Mouse (Mus musculus): ENCODE measurements around the gene Ndst4.

Ndst4 gene

DNA sequence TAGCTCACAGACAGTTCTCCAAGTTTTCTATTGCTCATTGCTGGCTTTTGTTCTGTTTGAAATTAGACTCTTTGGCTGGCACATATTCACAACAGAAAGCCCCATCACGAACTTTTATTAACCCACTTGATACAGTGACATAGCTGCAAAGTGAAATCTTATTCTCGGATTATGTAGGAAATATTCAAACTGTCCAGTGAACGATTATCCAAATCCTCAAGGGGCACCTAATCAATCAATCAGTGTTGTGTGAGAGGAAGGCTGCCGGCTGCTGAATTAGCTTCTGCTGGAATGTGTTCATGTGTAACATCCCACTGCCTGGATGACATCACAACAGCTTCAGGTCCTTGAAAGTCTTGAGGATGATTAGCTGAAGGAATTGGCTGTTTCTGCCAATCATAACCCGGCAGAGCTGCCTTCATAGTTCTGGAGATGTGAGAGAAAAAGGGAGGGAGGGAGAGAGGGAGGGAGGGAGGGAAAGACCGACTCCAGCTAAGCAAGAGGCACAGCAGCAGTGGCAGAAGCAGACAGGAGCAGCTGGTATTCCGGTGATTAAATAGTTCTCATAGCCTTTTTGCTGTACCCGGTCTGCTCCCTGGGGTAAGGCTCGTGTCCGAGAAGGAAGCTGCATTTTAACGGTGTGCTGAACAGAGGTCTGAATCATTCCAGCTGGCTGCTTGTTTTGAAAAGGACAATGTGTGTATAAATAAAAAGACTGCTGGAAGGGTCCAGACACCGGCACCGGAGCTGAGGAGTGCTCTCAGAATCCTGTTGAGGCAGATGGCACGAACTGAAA lies at the start of gene Ndst4:
Ndst4 (plus strand) TSS at position 476 of the 796 bp plus-strand sequence.
- ChIA-PET CTCF (interaction anchor here in 1 of 4 experiments (0.7 kb wide), 1 partner anchor 187 kb away, joined by 4 read pairs; no protein-coding TSS in a partner anchor), POLR2A (no interaction called here)

DNA sequence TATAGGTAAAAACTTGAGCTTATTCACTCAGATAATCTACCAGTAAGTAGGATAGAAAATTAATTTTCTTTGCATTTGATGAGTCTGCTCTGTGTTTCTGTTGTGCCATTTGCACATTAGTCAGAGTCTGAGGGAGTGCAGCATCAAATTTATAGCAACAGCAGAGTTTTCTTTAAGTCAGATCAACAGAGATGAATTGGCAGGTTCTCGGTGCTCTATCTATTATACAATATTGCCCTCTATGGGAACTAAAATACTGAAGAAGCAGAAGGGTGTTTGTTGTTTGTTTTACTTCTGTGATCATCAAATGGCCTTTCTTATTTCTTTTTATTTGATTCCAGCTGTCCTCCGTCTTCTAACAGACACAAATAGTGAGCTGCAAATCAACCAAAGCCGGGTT lies 6.4 kb upstream of the Ndst4 start:
- POLR2A ChIA-PET: no interaction called here
- CTCF ChIA-PET: no interaction called here

DNA sequence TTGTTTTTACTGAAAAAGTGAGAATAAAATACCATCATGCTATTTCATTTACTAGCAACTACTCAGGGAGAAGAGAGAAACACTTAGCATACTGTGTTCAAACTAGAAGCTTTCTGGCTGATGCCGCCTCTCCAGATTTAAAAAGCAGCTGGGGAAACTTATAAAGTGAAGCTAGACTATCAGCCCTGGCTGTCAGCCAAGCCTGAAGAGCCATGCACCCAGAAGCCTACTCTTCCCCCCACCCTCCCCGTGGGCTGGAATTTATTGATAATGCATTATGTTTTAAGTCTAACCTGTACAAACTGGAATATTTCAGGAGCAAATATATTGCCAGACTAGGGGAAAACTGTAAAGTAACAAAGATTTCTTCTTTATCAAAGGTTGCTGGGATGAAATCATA lies 2.6 kb downstream of the Ndst4 start:
- ChIA-PET POLR2A (no interaction called here), CTCF (no interaction called here)

DNA sequence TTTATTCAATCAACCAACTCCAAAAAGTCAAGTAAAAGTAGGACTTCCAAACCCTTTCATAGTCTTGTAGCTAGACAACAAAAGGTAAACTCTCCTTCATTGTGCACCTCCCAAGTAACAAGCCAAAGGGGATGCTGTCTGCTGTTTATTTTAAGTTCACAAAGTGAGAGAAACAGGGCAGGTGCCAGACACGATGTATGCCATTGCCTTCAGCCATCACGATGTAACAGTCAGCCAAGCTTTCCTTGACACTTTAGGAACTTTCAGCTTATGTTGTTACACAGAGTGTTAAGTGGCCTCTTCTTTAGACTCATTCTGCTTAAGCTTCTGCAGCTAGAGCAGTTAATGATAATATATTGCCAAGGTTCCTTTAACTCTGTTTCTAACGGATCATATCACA lies 3.1 kb downstream of the Ndst4 start:
- POLR2A ChIA-PET: no interaction called here
- CTCF ChIA-PET: no interaction called here

DNA sequence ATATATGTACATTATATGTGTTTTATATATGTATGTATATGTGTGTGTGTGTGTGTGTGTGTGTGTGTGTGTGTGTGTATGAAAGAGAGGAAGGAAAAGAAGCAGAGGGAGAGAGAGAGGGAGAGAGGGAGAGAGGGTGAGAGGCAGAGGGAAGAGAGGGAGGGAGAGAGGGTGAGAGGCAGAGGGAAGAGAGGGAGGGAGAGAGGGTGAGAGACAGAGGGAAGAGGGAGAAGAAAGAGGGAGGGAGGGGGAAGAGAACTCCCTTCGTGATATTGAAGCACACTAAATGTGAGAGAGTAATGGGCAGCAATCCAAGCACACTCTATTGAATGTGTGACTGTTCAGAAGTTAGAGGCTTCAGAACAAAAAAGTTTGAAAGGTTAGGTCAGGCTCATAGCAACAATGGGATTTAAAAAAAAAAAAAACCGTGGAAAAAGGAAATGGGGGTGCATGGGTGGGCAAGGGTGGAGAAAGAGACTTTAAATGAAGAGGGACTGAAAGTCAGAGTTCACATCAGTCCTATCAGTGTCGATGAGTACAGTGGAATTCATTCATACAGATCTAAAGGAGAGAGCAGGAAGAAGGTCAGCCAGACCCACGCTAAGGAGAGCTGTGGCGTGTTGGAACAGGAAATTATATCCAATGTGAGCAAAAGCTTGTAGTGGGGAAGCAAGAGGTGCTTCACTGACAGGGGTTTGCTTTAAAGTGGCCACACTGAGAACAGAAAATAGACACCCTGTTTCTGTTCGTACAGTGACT lies 63.2 kb downstream of the Ndst4 start:
- ChIA-PET CTCF (no interaction called here), POLR2A (no interaction called here)

DNA sequence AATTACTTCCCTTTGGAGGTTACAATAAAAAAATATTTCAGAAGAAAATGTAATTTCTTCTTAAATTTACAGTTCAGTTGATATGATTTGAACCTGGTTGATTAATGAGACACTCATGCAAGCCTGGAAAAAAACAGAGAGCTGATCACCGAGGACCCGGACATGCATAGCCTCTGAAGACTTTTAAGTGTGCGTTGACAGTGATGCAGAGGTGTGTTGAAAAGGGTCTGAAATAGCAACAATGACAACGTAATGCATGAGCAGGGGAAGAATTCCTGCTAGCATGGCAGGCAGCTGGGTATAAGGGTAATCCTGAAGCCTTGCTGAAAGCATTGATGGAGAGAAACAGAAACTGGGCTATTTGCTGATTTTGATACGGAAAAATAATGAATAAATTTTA lies 106.2 kb downstream of the Ndst4 start:
- ChIA-PET POLR2A (no interaction called here), CTCF (no interaction called here)

DNA sequence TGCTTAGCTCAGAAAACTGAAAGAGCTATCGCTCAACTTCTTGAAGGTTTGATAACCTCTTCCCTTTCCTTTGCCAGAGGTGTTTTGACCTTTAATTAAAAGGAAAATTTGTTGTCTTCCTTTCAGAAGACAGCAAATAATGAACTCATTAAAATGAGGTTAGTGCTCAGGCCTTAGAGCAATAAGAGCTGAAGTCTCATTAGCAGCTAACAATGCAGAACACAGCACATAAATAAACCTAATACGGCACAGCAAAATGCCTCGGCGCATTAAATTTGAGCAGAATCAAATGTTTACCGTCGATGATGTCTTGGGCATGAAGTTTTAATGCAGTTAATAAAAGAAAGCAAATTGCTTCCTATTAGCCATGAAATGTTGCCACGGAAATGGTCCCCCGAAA lies 129.5 kb downstream of the Ndst4 start:
- POLR2A ChIA-PET: no interaction called here
- CTCF ChIA-PET: no interaction called here

DNA sequence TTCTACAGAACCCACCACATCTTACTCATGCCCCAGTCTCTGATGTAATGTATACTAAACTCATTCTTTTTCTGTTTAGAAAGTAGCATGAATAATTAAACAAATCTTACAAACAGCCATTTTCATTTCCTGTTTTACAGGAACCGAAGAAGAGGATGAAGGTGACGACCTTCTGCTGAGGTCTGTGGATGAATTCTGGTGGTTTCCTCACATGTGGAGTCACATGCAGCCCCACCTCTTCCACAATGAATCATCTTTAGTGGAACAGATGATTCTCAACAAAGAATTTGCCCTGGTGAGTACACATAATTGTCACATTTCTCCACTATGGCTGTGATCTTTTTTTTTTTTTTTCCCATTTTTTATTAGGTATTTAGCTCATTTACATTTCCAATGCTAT lies 166.7 kb downstream of the Ndst4 start:
- POLR2A ChIA-PET: no interaction called here
- CTCF ChIA-PET: no interaction called here

DNA sequence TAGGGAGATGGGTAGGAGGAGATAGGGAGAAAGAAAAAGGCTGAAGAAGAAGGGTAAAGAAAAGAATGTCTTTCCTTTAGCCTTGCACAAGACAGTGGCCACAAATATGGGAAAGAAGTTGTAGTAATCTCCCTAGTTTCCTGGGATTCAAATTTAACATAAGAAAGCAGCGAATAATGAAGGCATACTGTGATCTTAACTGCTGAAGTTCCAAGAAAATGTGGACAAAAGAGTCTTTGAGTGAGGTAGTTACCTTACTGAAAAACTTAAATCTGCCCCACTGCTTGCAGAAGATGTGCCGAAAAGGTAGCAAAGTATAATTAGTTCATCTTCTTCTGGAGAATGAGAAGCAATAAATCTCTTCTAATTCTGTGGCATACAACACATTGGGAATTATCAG lies 228.4 kb downstream of the Ndst4 start:
- CTCF ChIA-PET: no interaction called here
- POLR2A ChIA-PET: no interaction called here

DNA sequence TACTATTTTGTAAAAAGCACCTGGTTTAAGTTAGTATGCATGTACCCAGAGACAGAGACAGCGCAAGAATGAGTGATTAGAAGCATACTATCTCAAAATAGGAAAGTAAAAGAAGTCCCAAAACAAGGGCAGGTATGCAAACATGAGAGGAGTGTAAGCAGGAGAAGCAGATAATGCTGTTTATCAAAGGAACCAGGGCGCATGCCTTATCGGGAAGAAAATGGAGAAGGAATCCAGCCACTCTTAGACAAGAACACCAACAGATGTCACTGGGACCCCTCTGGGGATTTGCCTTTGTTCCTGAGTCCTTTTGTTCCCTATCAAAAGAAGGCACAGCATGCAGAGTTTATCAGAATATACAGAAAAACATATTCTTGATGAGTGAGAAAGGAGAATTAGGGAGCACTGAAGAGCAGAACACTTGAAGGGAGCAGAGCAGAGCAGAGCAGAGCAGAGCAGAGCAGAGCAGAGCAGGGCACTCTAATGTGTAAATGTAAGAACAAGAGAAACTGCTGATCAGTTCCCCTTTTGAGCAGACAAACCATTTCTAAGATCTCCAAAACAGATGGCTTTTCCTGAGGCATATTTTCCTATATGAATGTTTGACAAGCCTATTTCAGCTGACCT lies 251.2 kb downstream of the Ndst4 start:
- CTCF ChIA-PET: no interaction called here
- POLR2A ChIA-PET: no interaction called here

DNA sequence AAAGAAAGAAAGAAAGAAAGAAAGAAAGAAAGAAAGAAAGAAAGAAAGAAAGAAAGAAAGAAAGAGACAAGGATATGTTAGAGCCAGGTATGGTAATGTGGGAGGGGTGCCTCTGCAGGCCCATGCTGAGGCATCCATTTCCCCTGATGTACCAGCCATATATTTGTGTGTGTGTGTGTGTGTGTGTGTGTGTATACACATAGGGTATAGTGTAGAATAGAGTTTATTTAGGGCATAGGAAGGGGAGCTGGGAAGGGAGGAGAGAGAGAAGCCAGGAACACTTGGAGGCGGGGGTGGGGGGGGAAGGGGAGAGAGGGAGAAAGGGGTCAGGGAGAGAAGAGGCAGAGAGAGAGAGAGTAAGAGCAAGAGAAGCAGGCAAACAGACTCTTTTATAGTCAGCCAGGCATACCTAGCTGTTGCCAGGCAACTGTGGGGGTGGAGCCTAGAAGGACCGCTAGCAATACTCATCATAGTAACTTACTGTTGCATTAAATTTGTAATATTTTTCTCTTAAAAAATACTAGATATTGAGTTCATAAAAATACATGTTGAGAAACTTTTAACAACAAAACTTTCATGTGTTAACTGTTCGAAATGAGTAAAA lies 256.3 kb downstream of the Ndst4 start:
- POLR2A ChIA-PET: no interaction called here
- CTCF ChIA-PET: no interaction called here

DNA sequence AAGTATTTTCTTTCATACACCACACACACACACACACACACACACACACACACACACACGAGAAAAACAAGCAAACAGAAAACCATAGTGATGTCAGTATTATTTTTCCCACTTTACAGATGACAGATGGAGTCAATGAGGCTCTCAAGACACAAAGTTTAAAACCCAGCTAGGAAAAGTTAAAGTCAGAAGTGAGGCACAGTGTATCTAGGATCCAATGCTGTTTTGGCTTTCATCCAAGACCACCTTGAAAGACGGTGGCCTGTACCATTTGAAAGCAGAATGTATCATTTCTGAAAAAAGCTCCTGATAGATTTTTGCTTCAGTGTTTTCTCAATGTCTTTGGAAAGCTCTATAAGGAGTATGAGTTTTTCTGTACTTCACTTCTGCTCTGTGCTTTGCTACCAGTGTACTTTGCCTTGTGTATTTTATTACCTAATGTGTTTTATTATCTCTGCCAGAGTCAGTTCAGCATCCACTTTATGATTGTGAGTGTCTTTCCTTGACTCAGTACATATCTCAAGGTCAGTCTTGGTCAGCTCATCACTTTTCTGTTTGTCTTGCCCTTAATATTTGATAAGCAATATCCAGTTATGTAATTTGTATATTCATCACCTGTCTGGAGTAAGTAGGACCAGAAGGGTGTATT lies 257.1 kb downstream of the Ndst4 start:
- CTCF ChIA-PET: no interaction called here
- POLR2A ChIA-PET: no interaction called here

DNA sequence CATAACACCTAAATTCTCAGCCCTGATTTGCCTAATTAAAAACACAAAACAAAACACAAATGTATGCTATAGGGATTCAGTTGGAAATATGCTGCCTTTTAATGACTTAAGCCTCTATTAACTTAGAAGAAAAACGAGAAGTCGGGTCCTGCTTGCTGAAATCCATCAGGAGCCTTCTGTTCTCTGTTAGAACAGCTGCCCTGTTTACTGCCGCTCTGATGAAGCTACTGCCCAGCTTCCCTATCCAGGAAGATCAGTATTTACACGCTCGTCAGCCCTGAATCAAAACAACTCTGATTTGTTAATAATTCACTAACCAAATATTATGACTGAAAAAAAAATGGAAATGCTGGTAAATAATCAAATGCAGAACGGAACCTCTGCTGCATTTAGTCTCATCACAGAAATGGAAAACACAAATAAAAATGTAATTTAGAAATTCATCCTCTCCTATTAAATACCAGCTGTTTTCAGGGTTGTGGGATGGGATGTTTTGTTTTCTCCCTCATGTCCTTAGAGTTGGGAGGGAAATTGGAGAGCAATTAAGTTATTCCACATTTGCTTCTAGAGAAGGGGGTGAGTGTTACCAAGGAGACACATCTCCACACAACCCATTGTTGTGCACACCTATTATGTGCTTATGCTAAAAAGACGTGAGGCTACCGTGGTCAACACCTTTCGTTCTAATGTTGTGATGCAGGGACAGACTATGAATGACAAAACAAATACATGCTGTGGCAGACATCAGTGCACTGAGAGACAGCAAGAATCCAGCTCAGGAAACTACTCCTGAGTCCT lies 270.3 kb downstream of the Ndst4 start:
- ChIA-PET POLR2A (no interaction called here), CTCF (no interaction called here)

DNA sequence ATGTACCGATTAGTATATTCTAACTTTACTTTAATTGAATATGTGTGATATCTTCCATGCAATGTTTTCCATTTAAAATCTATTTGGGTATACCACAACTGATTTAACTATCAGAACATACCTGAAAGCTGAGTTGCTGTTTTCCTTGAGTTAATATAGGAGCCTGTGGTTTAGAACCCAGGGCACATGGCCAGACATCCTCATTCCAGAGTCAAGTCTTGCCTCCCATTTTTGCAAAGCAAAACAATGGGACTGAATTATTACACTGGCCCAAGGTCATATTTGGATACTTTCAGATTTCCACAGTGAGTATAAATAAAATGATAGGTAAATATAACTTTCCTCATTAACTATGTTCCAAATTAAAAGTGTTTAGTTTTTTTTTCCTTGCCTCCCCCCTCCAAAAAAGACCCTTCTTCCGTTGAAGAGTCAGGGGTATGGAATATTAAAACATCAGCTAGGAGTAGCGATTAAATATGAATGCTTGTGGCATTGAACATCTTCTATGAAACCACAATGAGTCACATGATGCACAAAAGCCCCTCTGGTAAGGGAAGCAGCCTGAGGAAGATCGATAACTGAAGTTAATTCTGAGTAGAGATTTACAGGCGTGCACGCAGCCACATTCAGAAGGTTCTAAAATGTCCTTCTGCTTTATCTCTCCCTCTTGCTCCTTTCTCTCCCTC lies 271.5 kb downstream of the Ndst4 start:
- CTCF ChIA-PET: no interaction called here

DNA sequence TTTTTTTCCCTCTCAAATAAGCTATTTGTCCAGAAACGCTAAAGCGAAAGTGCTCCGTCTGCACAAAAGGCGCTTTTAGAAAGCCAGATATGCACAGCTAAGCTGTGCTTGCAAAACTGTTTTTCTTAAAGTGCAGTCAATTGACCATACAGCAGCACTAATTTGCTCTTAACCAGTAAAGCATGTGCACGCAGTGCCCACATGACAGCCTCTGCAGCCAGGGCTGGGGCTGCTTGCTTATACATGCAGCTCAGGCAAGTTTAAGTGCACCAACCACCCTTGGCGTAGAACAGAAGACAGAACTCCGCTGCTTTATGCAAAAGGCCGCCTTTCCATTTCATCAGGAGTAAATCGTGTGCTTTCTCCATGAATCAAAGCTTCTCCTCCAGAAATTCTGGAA lies 275.0 kb downstream of the Ndst4 start:
- ChIA-PET CTCF (no interaction called here), POLR2A (no interaction called here)

More for the DNA sequence above, 271.5 kb downstream of the Ndst4 start:
- POLR2A ChIA-PET: no interaction called here

DNA sequence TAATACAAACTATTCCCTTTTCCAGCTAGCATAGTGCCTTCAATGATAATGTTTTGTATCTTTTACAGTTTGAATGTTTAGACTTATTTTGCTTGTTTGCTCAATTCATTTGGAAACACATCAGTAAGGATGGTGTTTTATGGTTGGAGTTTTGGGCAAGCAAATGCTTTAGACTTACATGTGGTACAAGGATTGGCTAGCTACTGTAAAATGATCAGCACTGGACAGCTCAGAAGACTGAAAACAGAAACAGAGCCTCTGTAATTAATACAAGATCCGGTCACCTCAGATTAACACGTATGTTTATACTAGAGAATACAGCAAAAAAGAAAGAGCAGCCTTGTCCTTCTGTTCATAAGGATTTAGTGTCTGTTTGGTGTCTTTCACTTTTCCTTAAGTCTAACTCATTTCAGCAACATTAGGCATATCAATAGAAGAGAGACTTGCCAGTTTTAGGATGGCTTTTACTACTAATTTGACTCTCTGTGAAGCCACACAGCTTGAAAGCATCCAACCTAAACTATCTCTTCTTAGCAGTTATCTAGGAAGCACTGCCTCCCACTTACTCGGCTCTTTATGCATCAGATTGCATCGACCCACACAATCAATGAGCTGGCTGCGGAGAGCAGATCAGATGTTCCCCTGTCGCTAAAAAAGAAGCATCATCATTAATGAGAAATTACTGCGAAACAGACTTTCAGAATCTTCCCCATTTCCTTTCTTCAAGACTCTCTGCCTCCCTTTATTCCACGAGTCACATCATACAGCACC lies 279.8 kb downstream of the Ndst4 start:
- ChIA-PET CTCF (no interaction called here), POLR2A (no interaction called here)

DNA sequence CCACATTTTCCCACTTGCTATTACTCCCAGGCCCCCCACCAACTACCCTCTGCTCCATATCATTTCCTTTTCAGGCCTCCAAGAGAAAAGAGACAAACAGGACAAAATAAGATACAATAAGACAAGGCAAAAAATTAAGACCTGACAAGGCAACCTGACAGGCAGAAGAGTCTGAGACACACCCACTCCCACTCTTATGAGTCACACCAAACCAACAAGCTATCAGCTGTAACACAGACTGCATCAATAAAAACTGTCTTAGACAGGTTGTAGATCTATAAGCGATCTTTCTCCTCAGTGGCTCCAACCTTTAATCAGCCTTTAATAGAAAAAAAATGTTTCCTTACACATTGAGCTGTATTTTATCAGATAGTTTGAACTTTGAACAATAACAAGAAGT lies 280.7 kb downstream of the Ndst4 start:
- ChIA-PET POLR2A (no interaction called here), CTCF (no interaction called here)

DNA sequence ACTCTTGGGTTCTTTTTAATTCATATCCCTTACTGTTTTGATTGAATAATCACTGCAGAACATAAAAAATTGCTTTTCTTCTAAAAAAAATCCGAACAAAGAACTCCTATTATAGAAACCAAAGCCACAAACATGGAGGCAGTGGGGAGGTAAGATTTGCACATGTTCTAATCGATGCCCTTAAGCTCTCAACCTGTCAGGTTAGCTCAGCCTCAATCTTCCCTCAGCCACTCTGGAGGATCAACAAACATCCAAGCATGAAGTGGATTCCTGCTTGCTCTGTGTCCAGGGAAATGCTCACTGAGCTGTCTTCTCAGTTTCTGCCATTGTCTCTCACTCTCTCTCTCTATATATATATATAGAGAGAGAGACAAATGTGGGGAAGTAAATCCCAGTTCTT lies 283.7 kb downstream of the Ndst4 start:
- CTCF ChIA-PET: no interaction called here
- POLR2A ChIA-PET: no interaction called here

All from embryonic stem cell, embryonic (primary cell).